Mouse (Mus musculus): ENCODE results near the gene Gm42715.
"Not testable (repeated sequence)": the region's sequence is repeated elsewhere in the genome, so short reads cannot be mapped to it uniquely, and the experiment has no call there.

DNA sequence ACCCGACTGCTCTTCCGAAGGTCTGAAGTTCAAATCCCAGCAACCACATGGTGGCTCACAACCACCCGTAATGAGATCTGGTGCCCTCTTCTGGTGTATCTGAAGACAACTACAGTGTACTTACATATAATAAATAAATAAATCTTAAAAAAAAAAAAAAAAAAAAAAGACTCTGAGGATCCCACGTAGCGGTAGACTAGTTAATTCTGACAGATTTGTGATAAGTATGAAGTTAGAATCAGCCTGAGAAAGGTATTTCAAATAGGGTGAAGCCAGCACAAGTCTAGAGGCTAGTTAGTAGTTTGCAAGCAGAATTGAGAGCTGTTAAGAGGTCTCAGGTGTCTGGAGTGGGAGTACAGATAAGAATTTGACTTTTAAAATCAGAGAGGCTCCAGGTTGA lies 31.0 kb upstream of the Gm42715 start:
- TF ChIP-seq GATA1 (IDR thresholded peaks at IDR 0.05; ENCODE audit: borderline replicate concordance, low read length); FLI1 (IDR thresholded peaks at IDR 0.05; ENCODE audit: low read length): not testable (repeated sequence)
